Mouse (Mus musculus) cortical plate, adult 2 months (tissue): ENCODE data around the gene Polr2c.

ENCODE experiments used
- CTCF ChIP-seq: fragments of 200-500 bp; IDR thresholded peaks from 2 replicates; pipeline ENCODE4 v1.5.1; 2011; ENCODE audit warnings: mild to moderate bottlenecking, control low read depth, low read length; ENCODE audit not compliant: insufficient read depth; ENCODE audit errors: extremely low read depth
- POLR2A ChIP-seq: fragments of 200-500 bp; IDR thresholded peaks from 2 replicates; pipeline ENCODE4 v1.6.1; 2011; ENCODE audit warnings: mild to moderate bottlenecking, low read length, control low read depth; ENCODE audit not compliant: insufficient read depth; ENCODE audit errors: extremely low read depth

DNA sequence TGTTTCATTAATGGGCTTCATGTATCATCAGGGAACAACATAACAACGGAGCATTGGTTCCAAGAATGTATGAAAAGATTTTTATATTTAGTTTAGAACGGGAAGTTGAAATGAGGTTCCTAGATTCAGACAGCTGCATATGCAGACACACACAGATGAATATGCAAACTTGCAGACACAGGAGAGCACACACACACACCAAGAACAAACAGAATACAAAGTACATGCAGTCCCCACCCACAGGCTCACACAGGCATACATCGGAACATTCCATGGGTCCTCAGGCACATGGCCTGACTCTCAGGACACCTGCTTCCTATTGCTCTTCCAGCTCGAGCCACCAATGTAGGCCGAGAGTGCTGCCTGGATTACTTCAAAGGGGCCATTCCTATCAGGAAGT lies 46.4 kb upstream of the Polr2c start:
- TF ChIP-seq CTCF (no peak), POLR2A (no peak)
